Mouse (Mus musculus): ENCODE results near the gene Clk3. TPM values are rescaled to one million over a fixed set of nuclear protein-coding genes. Genes with fewer than 3 reads are reported as not detected.

Clk3 gene
- total RNA-seq, 2 experiments from 2014 or later: 65.6 to 82.9 TPM

GRCm38 (mm10) chr9:57773754-57774153 is 8.1 kb upstream of the Clk3 start:
- no peak for DNase-seq (ENCODE audit: low spot score in 2 of 2)

GRCm38 (mm10) chr9:57770836-57771235 is 5.2 kb upstream of the Clk3 start:
- no peak for DNase-seq (ENCODE audit: low spot score in 2 of 2)

- no peak for DNase-seq (ENCODE audit: low spot score in 2 of 2)
Measured at GRCm38 (mm10) chr9:57770214-57770613, 4.6 kb upstream of the Clk3 start.

GRCm38 (mm10) chr9:57769539-57770069 is 3.9 kb upstream of the Clk3 start:
- no peak for DNase-seq (ENCODE audit: low spot score in 2 of 2)

GRCm38 (mm10) chr9:57767231-57767630 is 1.6 kb upstream of the Clk3 start:
- DNase-seq (ENCODE audit: low spot score in 2 of 2): no peak

GRCm38 (mm10) chr9:57766431-57766830 is 771 bp upstream of the Clk3 start:
- no peak for DNase-seq (ENCODE audit: low spot score in 2 of 2)

GRCm38 (mm10) chr9:57764974-57765363 is 691 bp downstream of the Clk3 start:
- DNase-seq (ENCODE audit: low spot score in 2 of 2): peak; percentile 93 to 94

GRCm38 (mm10) chr9:57764147-57764973 is 1.3 kb downstream of the Clk3 start:
- peak; percentile 82 for DNase-seq (ENCODE audit: low spot score in 2 of 2)

- peak; percentile 23 to 29 for DNase-seq (ENCODE audit: low spot score in 2 of 2)
Measured at GRCm38 (mm10) chr9:57762563-57762991, 3.1 kb downstream of the Clk3 start.

GRCm38 (mm10) chr9:57761563-57762551 is 3.8 kb downstream of the Clk3 start:
- no peak for DNase-seq (ENCODE audit: low spot score in 2 of 2)

GRCm38 (mm10) chr9:57760416-57761146 is 5.1 kb downstream of the Clk3 start:
- no peak for DNase-seq (ENCODE audit: low spot score in 2 of 2)

GRCm38 (mm10) chr9:57759289-57759688 is 6.4 kb downstream of the Clk3 start:
- DNase-seq (ENCODE audit: low spot score in 2 of 2): peak; percentile 65 to 67

GRCm38 (mm10) chr9:57758528-57758927 is 7.1 kb downstream of the Clk3 start:
- DNase-seq (ENCODE audit: low spot score in 2 of 2): peak; percentile 72 to 86

GRCm38 (mm10) chr9:57757578-57757977 is 8.1 kb downstream of the Clk3 start:
- no peak for DNase-seq (ENCODE audit: low spot score in 2 of 2)

- no peak for DNase-seq (ENCODE audit: low spot score in 2 of 2)
Measured at GRCm38 (mm10) chr9:57750901-57751300, 14.8 kb downstream of the Clk3 start.

GRCm38 (mm10) chr9:57748831-57749230 is 16.8 kb downstream of the Clk3 start:
- no peak for DNase-seq (ENCODE audit: low spot score in 2 of 2)

- DNase-seq (ENCODE audit: low spot score in 2 of 2): no peak
Measured at GRCm38 (mm10) chr9:57748137-57748536, 17.5 kb downstream of the Clk3 start.

GRCm38 (mm10) chr9:57747067-57747466 is 18.6 kb downstream of the Clk3 start:
- no peak for DNase-seq (ENCODE audit: low spot score in 2 of 2)

GRCm38 (mm10) chr9:57744462-57745091 is 21.1 kb downstream of the Clk3 start:
- DNase-seq (ENCODE audit: low spot score in 2 of 2): peak in 1 of 2 experiments; percentile 71

GRCm38 (mm10) chr9:57739863-57740262 is 25.8 kb downstream of the Clk3 start:
- DNase-seq (ENCODE audit: low spot score in 2 of 2): no peak
